Comparison of ENCODE assay signal across 12 mouse cellular contexts in genomic region chr5:75454961-75455541, GRCm38 (mm10).
"Had no signal": no experiment of that assay in that cellular context is flagged by ENCODE, and none has a peak within 500 bp of the region (broad histone marks: within the 10 kb centered on the region; RNA-seq: fewer than 3 reads in every experiment).

No protein-coding gene starts in this region.

- H3K27ac ChIP-seq: layer of hippocampus, adult 2 months; limb, embryonic 10.5 days; liver, embryonic 15.5 days; stomach, postnatal 0 days had no signal

- H3K27me3 ChIP-seq: liver, embryonic 15.5 days had no signal

- H3K4me3 ChIP-seq: layer of hippocampus, adult 2 months; limb, embryonic 10.5 days; liver, embryonic 15.5 days had no signal

- H3K9ac ChIP-seq: liver, embryonic 15.5 days had no signal

- H3K4me2 ChIP-seq: liver, embryonic 11.5 days; liver, embryonic 15.5 days had no signal

- ATAC-seq: lung, postnatal 0 days had no signal

- H3K36me3 ChIP-seq: limb, embryonic 10.5 days; liver, embryonic 15.5 days had no signal

- DNase-seq: kidney, adult 11 months; kidney, adult 9 months; kidney, postnatal 10 days; lung, adult 2 months; lung, postnatal 36 days; right cerebral cortex, adult 18-20 months had no signal

- H3K9me3 ChIP-seq: limb, embryonic 10.5 days; liver, embryonic 15.5 days had no signal
